Mouse (Mus musculus): ENCODE results near the gene Hoxa9. TPM values are rescaled to one million over a fixed set of nuclear protein-coding genes. Genes with fewer than 3 reads are reported as not detected.

Hoxa9 gene
- polyA plus RNA-seq, 1 experiment from 2014 or later = not detected

GRCm38 (mm10) chr6:52245757-52246142 is 14.9 kb upstream of the Hoxa9 start, which contains the start of gene Hoxa11:
Gene Hoxa11 (minus strand): TSS chr6:52245810.
- no peak for DNase-seq (ENCODE audit: low spot score)
- no peak within 1 kb of the TSS for H3K27ac ChIP-seq (replicated peaks)
- under 1% methylated on average over 20 of the region's 20 CpGs for WGBS
- H3K9me3 ChIP-seq = no peaks in the 10 kb centered on the region
- peaks cover 100% of the 10 kb centered on the region for H3K27me3 ChIP-seq (replicated peaks; ENCODE audit: low read depth, poor library complexity, severe bottlenecking)
- peaks cover 15% of the 10 kb centered on the region for H3K4me1 ChIP-seq
- no peaks in the 10 kb centered on the region for H3K36me3 ChIP-seq (replicated peaks)
- H3K4me3 ChIP-seq = no peak within 1 kb of the TSS

DNA sequence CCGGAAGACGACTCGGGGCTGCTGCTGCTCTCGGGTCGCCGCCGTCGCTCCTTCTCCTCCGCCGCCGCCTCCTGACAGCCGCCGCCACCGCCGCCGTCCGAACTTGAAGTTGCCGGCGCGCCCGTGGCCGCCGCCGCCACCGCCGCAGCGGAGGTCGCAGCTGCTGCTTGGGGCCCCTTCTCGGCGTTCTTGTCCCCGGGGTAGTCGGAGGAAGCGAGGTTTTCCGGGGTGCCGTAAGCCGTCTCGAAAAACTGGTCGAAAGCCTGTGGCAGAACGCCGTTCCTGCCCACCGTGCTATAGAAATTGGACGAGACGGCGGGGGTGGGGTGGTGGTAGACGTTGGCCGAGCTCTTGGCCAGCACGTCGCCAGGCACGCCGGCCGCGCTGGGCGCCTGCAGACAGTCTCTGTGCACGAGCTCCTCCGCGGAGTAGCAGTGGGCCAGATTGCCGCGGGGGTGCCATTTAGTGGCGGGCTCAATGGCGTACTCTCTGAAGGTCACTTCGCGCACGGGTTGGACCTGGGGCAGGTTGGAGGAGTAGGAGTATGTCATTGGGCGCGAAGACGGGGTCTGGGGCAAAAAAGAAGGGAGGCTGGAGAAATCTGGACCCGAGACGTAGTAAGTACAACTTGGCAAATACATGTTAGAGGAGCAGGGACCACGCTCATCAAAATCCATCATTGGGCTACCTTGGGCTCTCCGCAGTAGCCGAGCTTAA is 14.3 kb upstream of the Hoxa9 start:
- H3K4me3 ChIP-seq = no peak overlapping the region
- H3K36me3 ChIP-seq (replicated peaks) = no peaks in the 10 kb centered on the region
- H3K4me1 ChIP-seq = peaks cover 15% of the 10 kb centered on the region
- DNase-seq (ENCODE audit: low spot score) = no peak
- peaks cover 100% of the 10 kb centered on the region for H3K27me3 ChIP-seq (replicated peaks; ENCODE audit: low read depth, poor library complexity, severe bottlenecking)
- no peak overlapping the region for H3K27ac ChIP-seq (replicated peaks)
- WGBS = under 1% methylated on average over 71 of the region's 71 CpGs
- H3K9me3 ChIP-seq = no peaks in the 10 kb centered on the region

DNA sequence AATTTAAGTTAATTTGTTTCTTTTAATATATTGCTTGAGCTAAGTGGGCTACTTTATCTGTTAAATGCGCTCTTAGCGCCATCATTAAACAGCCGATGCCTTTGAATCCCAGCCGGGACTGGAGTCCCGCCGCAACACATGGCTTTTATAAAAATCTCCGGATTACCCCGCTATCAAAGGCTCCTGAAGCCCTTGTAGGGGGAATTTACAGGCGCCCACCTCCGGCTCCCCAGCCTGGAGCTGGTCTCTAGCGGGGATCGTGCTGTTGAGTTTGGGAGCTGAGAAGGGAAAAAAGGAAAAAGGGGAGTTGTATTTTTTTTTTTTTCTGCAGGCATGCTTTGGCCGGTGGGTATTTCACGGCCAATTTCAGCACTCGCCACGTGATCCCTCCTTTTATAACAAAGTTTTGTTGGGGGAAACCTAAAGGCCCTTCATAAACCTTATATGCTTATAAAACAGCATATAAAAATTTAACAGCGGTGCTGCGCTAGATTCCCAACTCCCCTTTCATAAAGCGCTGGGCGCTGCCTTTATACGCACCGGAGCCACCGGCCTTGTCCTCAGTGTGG is 13.7 kb upstream of the Hoxa9 start:
- Histone ChIP-seq H3K27me3 (replicated peaks; ENCODE audit: low read depth, poor library complexity, severe bottlenecking) (peaks cover 100% of the 10 kb centered on the region), H3K36me3 (replicated peaks) (no peaks in the 10 kb centered on the region), H3K9me3 (no peaks in the 10 kb centered on the region), H3K27ac (replicated peaks) (no peak overlapping the region), H3K4me3 (no peak overlapping the region), H3K4me1 (peaks cover 15% of the 10 kb centered on the region)
- 1% methylated on average over 23 of the region's 23 CpGs for WGBS
- DNase-seq (ENCODE audit: low spot score) = no peak

DNA sequence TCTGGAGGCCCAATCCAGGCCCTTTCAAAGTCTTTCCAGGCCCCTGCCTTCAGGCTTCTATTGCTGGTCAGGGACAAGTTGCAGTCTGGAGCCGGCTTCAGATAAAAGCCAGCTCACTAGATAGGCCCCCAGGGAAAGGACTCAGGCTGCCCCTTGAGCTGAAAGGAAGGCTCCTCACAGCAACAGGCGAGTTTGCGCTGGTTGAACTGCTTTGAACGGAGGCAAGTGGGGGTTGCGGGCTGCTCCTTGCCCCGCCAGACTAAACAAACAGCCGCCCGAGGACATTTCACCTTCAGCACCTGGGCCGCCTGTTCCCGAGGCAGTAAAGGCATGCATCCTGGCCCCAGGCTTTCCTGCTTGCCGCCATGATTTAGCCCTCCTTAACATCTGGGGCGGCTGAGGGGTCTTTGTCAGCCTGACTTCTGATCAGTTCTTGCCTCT is 12.8 kb upstream of the Hoxa9 start:
- 0% methylated on average over 12 of the region's 12 CpGs for WGBS
- Histone ChIP-seq H3K27me3 (replicated peaks; ENCODE audit: low read depth, poor library complexity, severe bottlenecking) (peaks cover 100% of the 10 kb centered on the region), H3K4me3 (no peak overlapping the region)

GRCm38 (mm10) chr6:52242801-52243332 is 12.0 kb upstream of the Hoxa9 start:
- Histone ChIP-seq H3K4me1 (peaks cover 15% of the 10 kb centered on the region), H3K9me3 (no peaks in the 10 kb centered on the region), H3K27me3 (replicated peaks; ENCODE audit: low read depth, poor library complexity, severe bottlenecking) (peaks cover 100% of the 10 kb centered on the region), H3K36me3 (replicated peaks) (no peaks in the 10 kb centered on the region), H3K4me3 (no peak overlapping the region), H3K27ac (replicated peaks) (no peak overlapping the region)
- DNase-seq (ENCODE audit: low spot score) = peak; percentile 27
- WGBS = 3% methylated on average over 4 of the region's 4 CpGs

More for the DNA sequence above, 12.8 kb upstream of the Hoxa9 start:
- Histone ChIP-seq H3K4me1 (peaks cover 15% of the 10 kb centered on the region), H3K36me3 (replicated peaks) (no peaks in the 10 kb centered on the region), H3K27ac (replicated peaks) (no peak overlapping the region), H3K9me3 (no peaks in the 10 kb centered on the region)
- peak; percentile 54 for DNase-seq (ENCODE audit: low spot score)

GRCm38 (mm10) chr6:52241001-52241621 is 10.2 kb upstream of the Hoxa9 start:
- H3K27ac ChIP-seq (replicated peaks) = no peak overlapping the region
- no peak overlapping the region for H3K4me3 ChIP-seq
- no peaks in the 10 kb centered on the region for H3K9me3 ChIP-seq
- peak; percentile 34 for DNase-seq (ENCODE audit: low spot score)
- peaks cover 11% of the 10 kb centered on the region; the same call in 1 of the 2 replicates for H3K4me1 ChIP-seq
- WGBS = 4% methylated on average over 9 of the region's 9 CpGs
- no peaks in the 10 kb centered on the region for H3K36me3 ChIP-seq (replicated peaks)
- H3K27me3 ChIP-seq (replicated peaks; ENCODE audit: low read depth, poor library complexity, severe bottlenecking) = peaks cover 100% of the 10 kb centered on the region

DNA sequence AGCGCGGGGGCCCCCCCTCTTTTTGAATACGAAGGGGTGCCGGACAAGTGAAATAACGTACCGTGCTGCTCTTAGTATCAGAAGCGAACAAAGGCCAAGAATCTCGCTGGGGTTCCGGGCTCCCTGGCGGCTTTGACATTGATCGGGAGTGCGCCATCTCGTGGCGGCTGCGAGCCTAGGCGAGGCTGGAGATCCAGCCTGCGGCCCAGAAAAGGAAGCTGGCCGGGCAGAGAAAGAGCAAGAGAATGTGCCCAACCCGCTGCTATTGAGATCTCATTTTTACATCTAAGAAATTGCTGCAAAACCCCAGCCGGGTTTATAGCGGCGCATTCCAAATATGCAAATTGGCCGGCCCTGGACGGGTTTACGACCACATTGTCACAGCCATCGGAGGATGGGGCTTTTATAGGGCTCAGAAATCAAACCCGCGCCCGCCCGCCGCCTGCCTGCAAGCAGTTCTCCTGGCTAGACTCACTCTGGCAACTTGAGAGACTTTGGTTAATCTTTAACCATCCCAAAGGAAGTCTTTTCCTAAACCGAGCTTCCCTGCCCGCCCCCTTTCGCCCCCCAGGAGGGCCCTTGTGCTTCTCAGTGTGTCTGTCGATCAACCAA is 9.6 kb upstream of the Hoxa9 start, which contains the start of gene Hoxa10:
Hoxa10 (minus strand) TSS at position 466 of the 612 bp plus-strand sequence.
- no peaks in the 10 kb centered on the region for H3K36me3 ChIP-seq (replicated peaks)
- H3K27me3 ChIP-seq (replicated peaks; ENCODE audit: low read depth, poor library complexity, severe bottlenecking) = peaks cover 100% of the 10 kb centered on the region
- peaks cover 11% of the 10 kb centered on the region; the same call in 1 of the 2 replicates for H3K4me1 ChIP-seq
- no peak within 1 kb of the TSS for H3K27ac ChIP-seq (replicated peaks)
- peak; percentile 90 for DNase-seq (ENCODE audit: low spot score)
- WGBS = under 1% methylated on average over 35 of the region's 35 CpGs
- no peaks in the 10 kb centered on the region for H3K9me3 ChIP-seq
- peak within 1 kb of the TSS; percentile 27; the same call in 1 of the 2 replicates for H3K4me3 ChIP-seq

- Histone ChIP-seq H3K27me3 (replicated peaks; ENCODE audit: low read depth, poor library complexity, severe bottlenecking) (peaks cover 100% of the 10 kb centered on the region), H3K4me3 (peak overlapping the region; percentile 27; the same call in 1 of the 2 replicates), H3K27ac (replicated peaks) (no peak overlapping the region), H3K36me3 (replicated peaks) (no peaks in the 10 kb centered on the region), H3K4me1 (peaks cover 5% of the 10 kb centered on the region; the same call in 1 of the 2 replicates), H3K9me3 (no peaks in the 10 kb centered on the region)
- WGBS = 2% methylated on average over 30 of the region's 30 CpGs
- no peak for DNase-seq (ENCODE audit: low spot score)
Observed at GRCm38 (mm10) chr6:52239625-52240388, 8.9 kb upstream of the Hoxa9 start.

- peaks cover 100% of the 10 kb centered on the region for H3K27me3 ChIP-seq (replicated peaks; ENCODE audit: low read depth, poor library complexity, severe bottlenecking)
- peaks cover 11% of the 10 kb centered on the region; the same call in 1 of the 2 replicates for H3K4me1 ChIP-seq
- DNase-seq (ENCODE audit: low spot score) = peak; percentile 54
- H3K9me3 ChIP-seq = no peaks in the 10 kb centered on the region
- no peak overlapping the region for H3K4me3 ChIP-seq
- H3K36me3 ChIP-seq (replicated peaks) = no peaks in the 10 kb centered on the region
- WGBS = 1% methylated on average over 7 of the region's 7 CpGs
- H3K27ac ChIP-seq (replicated peaks) = no peak overlapping the region
Observed at GRCm38 (mm10) chr6:52238976-52239375, 8.1 kb upstream of the Hoxa9 start.

DNA sequence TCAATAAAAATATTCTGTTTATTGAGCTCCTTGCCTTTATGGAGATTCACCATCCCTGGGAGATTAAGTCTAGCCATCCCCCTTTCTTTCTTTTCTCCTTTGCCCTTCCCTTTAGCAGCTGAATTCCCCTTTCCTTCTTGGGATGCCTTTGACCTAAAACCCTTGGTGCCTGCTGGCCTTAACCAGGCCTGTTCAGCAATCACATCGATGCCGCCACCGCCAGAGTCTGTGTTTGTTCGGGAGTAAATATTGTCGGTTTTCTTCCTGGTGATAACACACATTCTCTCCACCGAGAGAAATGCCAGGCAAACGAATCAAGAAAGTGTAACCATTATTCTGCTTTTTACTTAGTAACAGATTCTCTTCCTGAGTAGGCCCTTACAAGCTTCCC is 7.3 kb upstream of the Hoxa9 start:
- DNase-seq (ENCODE audit: low spot score) = peak; percentile 36
- Histone ChIP-seq H3K4me3 (no peak overlapping the region), H3K27me3 (replicated peaks; ENCODE audit: low read depth, poor library complexity, severe bottlenecking) (peaks cover 100% of the 10 kb centered on the region), H3K36me3 (replicated peaks) (no peaks in the 10 kb centered on the region), H3K27ac (replicated peaks) (no peak overlapping the region), H3K9me3 (no peaks in the 10 kb centered on the region), H3K4me1 (peaks cover 6% of the 10 kb centered on the region; the same call in 1 of the 2 replicates)
- 1% methylated on average over 7 of the region's 7 CpGs for WGBS

GRCm38 (mm10) chr6:52237346-52238154 is 6.7 kb upstream of the Hoxa9 start:
- H3K27ac ChIP-seq (replicated peaks) = no peak overlapping the region
- no peaks in the 10 kb centered on the region for H3K9me3 ChIP-seq
- peak; percentile 40 for DNase-seq (ENCODE audit: low spot score)
- H3K36me3 ChIP-seq (replicated peaks) = no peaks in the 10 kb centered on the region
- peaks cover 100% of the 10 kb centered on the region for H3K27me3 ChIP-seq (replicated peaks; ENCODE audit: low read depth, poor library complexity, severe bottlenecking)
- peaks cover 6% of the 10 kb centered on the region; the same call in 1 of the 2 replicates for H3K4me1 ChIP-seq
- no peak overlapping the region for H3K4me3 ChIP-seq
- WGBS = 7% methylated on average over 10 of the region's 10 CpGs
